Mouse (Mus musculus) neural tube, embryonic 14.5 days (tissue): ENCODE data around the gene Egfem1. TPM values are rescaled to one million over a fixed set of nuclear protein-coding genes. Genes with fewer than 3 reads are reported as not detected.

ENCODE experiments used
- ATAC-seq: fragments of 200-750 bp; cut with Nextera tagmentation; 2 replicates; pipeline ENCODE4 v1.8.0; 2017; ENCODE audit warnings: low read depth, mild to moderate bottlenecking, moderate TSS enrichment, moderate library complexity
- H3K27ac ChIP-seq: fragments of 300-500 bp; sonication (generic); 2 replicates; pipeline ENCODE4 v1.5.1; 2014; ENCODE audit warnings: low read depth, mild to moderate bottlenecking, control low read depth, low read length, moderate library complexity, mixed read lengths
- H3K27me3 ChIP-seq: fragments of 300-500 bp; sonication (generic); 2 replicates; pipeline ENCODE4 v1.6.1; 2014; ENCODE audit warnings: low read length; ENCODE audit not compliant: control insufficient read depth, insufficient read depth
- H3K36me3 ChIP-seq: fragments of 300-500 bp; sonication (generic); 2 replicates; pipeline ENCODE4 v1.6.1; 2014; ENCODE audit warnings: low read length, mixed read lengths; ENCODE audit not compliant: control insufficient read depth, insufficient read depth
- H3K4me1 ChIP-seq: fragments of 300-500 bp; sonication (generic); 2 replicates; pipeline ENCODE4 v1.6.1; 2014; ENCODE audit warnings: low read length; ENCODE audit not compliant: control insufficient read depth, insufficient read depth
- H3K4me2 ChIP-seq: fragments of 300-500 bp; sonication (generic); 2 replicates; pipeline ENCODE4 v1.6.1; 2014; ENCODE audit warnings: mild to moderate bottlenecking, low read depth, low read length, control low read depth
- H3K4me3 ChIP-seq: fragments of 300-500 bp; sonication (generic); 2 replicates; pipeline ENCODE4 v1.5.1; 2014; ENCODE audit warnings: low read depth, low read length, control low read depth, mixed read lengths
- H3K9ac ChIP-seq: fragments of 300-500 bp; sonication (generic); replicated peaks from 2 replicates; pipeline ENCODE4 v1.6.1; 2014; ENCODE audit warnings: low read depth, mild to moderate bottlenecking, control low read depth, low read length, mixed read lengths
- H3K9me3 ChIP-seq: fragments of 300-500 bp; sonication (generic); 2 replicates; pipeline ENCODE4 v1.6.1; 2016; ENCODE audit warnings: low read length; ENCODE audit not compliant: control insufficient read depth
- WGBS: fragments of 180-500 bp; shearing (Covaris S2); extraction: QIAGEN DNeasy Blood & Tissue Kit; methylation state at CpG from one replicate; pipeline ENCODE4 v1.1.7; 2014; 5-methylcytosine and 5-hydroxymethylcytosine counted together
- polyA plus RNA-seq: library from polyadenylated mRNA; unstranded; fragments of >200 nt; fragmentation: Nextera tagmentation; extraction: Ambion mirVana; gene quantifications from 2 replicates; pipeline ENCODE4 v1.2.1, GENCODE M21; 2014

Egfem1 gene
- polyA plus RNA-seq, 1 experiment from 2014 or later: 8.6 TPM

DNA sequence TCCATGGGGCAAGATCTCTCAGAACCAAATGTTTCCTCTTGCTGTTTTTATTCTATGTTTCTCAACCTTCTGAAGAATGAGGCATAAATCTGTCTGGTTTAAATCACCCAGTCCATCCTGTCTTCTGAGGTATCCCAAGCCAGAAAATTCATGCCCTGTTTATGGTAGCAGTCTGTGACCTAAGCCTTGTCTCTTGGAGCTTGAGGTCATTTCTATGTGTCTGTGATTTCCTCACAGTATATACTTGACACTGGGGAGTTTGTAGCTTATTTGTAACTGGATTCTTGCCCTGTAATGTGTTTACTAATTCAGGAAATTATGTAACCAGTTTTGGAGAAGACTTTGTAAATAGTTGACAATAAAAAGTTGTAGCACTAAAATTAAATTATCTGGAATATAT lies 95.2 kb downstream of the Egfem1 start:
- Histone ChIP-seq H3K4me1 (no peaks in the 10 kb centered on the region), H3K27me3 (no peaks in the 10 kb centered on the region), H3K36me3 (no peaks in the 10 kb centered on the region), H3K9ac (no peak overlapping the region), H3K27ac (no peak overlapping the region), H3K4me3 (no peak overlapping the region), H3K9me3 (no peaks in the 10 kb centered on the region), H3K4me2 (no peak overlapping the region)
- no peak; the same call in 1 of the 2 replicates for ATAC-seq

GRCm38 (mm10) chr3:29182988-29183387 lies 101.2 kb downstream of the Egfem1 start:
- Histone ChIP-seq H3K27me3 (no peaks in the 10 kb centered on the region), H3K9ac (no peak overlapping the region), H3K4me2 (no peak overlapping the region), H3K36me3 (no peaks in the 10 kb centered on the region), H3K9me3 (no peaks in the 10 kb centered on the region), H3K4me1 (peaks cover 15% of the 10 kb centered on the region), H3K27ac (peak overlapping the region; percentile 25), H3K4me3 (no peak overlapping the region)
- peak; percentile 67 for ATAC-seq
- WGBS: 42% methylated on average over 10 of the region's 10 CpGs

GRCm38 (mm10) chr3:29183615-29184198 lies 101.9 kb downstream of the Egfem1 start:
- Histone ChIP-seq H3K36me3 (no peaks in the 10 kb centered on the region), H3K9me3 (no peaks in the 10 kb centered on the region), H3K9ac (no peak overlapping the region; the same call in 1 of the 2 replicates), H3K27me3 (no peaks in the 10 kb centered on the region), H3K27ac (peak overlapping the region; percentile 75; the same call in 1 of the 2 replicates), H3K4me1 (peaks cover 15% of the 10 kb centered on the region), H3K4me2 (peak overlapping the region; percentile 30; the same call in 1 of the 2 replicates), H3K4me3 (no peak overlapping the region)
- 24% methylated on average over 7 of the region's 7 CpGs for WGBS
- ATAC-seq: peak; percentile 84; the same call in 1 of the 2 replicates

DNA sequence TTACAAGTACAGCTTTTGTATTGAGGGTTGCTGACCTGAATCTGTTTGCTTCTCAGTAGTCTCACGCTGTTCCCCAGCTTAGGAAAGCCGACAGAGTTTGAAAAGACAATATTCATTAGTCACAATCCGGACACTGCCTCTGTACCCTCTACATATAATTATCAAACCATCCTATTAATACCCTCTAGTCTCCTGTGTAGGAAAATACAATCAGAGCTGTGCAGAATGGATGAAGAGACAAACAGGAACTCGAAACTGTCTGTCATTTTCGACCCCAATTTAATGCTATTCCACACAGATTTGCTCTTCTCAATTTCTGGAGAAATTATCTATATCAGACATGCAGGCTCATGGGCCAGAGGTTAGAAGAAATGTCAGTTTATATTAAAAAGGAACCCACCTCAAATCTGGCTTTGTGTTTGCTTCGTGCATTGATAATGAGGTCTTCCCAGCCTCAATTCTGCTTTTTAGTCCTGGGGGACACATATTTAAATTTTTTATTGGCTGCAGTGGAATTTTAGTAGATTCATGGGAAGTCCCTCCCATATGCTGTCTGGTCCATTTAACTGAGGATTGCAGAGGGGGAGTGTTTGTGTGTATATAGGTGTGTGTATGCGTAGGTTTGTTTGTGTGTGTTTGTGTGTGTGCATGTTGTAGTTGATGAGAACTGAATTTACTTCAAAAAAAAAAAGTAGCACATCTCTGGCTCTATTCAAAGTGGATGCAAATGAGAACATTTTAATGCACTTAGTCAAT lies 102.8 kb downstream of the Egfem1 start:
- H3K4me1 ChIP-seq: peaks cover 15% of the 10 kb centered on the region
- H3K9ac ChIP-seq: no peak overlapping the region
- ATAC-seq: peak; percentile 45; the same call in 1 of the 2 replicates
- peak overlapping the region; percentile 30; the same call in 1 of the 2 replicates for H3K4me2 ChIP-seq
- WGBS: 32% methylated on average over 7 of the region's 7 CpGs
- H3K4me3 ChIP-seq: no peak overlapping the region
- H3K9me3 ChIP-seq: no peaks in the 10 kb centered on the region
- H3K27ac ChIP-seq: peak overlapping the region; percentile 75; the same call in 1 of the 2 replicates
- no peaks in the 10 kb centered on the region for H3K36me3 ChIP-seq
- H3K27me3 ChIP-seq: no peaks in the 10 kb centered on the region

GRCm38 (mm10) chr3:29190263-29190662 lies 108.4 kb downstream of the Egfem1 start:
- 80% methylated on average over 6 of the region's 6 CpGs for WGBS

DNA sequence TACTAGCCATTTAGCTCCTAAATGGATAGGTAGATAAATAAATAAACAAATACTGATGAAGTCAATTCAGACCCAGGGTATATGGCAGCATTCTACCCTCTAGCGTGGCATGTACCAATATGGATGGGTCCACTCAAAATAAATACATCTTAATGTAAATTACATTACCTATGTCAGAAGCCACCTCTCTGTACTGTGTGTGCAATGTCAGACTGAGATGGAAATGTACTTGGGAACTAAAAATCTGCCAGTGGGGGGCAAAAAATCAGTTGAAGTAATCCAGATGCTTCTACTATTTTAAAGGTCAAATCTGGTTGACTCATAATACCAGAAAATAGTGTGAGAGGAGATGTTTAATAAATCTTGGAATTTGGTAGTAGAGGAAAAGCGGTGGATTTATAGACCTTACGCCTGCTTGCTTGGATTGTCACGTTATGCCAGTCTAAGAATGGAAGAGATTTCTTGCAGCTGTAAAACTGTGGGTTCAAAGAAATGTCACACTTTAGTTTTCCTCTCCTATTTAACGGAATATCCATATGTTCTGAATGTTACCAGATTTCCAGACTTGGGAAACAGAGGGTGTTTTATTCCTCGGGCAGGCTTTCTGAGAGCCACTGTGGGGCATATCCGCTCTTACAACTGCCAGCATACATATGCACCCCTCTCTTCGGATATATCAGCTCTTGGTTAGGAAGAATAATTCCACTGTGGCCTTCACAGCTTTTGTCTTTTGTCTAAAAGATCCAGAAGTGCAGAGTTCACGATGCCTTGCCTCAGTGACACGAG lies 116.1 kb downstream of the Egfem1 start:
- H3K4me1 ChIP-seq: no peaks in the 10 kb centered on the region
- WGBS: 63% methylated on average over 10 of the region's 10 CpGs
- ATAC-seq: no peak
- no peak overlapping the region for H3K9ac ChIP-seq
- no peak overlapping the region for H3K4me2 ChIP-seq
- H3K36me3 ChIP-seq: no peaks in the 10 kb centered on the region
- H3K27me3 ChIP-seq: no peaks in the 10 kb centered on the region
- no peak overlapping the region for H3K27ac ChIP-seq
- H3K9me3 ChIP-seq: no peaks in the 10 kb centered on the region
- H3K4me3 ChIP-seq: no peak overlapping the region

More at GRCm38 (mm10) chr3:29190263-29190662, 108.4 kb downstream of the Egfem1 start:
- no peaks in the 10 kb centered on the region for H3K27me3 ChIP-seq
- H3K4me1 ChIP-seq: no peaks in the 10 kb centered on the region
- no peaks in the 10 kb centered on the region for H3K36me3 ChIP-seq
- H3K4me2 ChIP-seq: no peak overlapping the region
- H3K4me3 ChIP-seq: no peak overlapping the region
- H3K9me3 ChIP-seq: no peaks in the 10 kb centered on the region
- ATAC-seq: no peak
- no peak overlapping the region for H3K9ac ChIP-seq
- no peak overlapping the region for H3K27ac ChIP-seq

DNA sequence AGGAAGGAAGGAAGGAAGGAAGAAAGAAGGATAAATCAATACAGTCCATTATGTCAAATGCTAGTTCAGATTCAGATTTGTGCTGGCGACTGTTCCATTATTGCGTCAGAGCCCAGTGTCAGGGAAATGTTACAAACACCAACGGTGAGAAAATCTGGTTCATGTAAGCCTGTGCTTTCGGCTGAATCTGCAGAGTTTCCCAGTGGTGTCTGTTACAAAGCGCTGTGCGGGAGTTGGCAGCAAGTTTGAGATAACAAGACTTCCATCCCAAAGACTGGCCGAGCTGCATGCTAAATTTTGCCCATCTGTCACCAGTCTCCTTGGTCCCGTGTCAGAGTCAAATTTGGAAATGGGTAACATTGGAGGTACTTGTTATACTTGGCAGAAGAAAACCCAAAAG lies 118.8 kb downstream of the Egfem1 start:
- Histone ChIP-seq H3K9ac (no peak overlapping the region), H3K27ac (no peak overlapping the region), H3K36me3 (no peaks in the 10 kb centered on the region), H3K27me3 (no peaks in the 10 kb centered on the region), H3K9me3 (no peaks in the 10 kb centered on the region), H3K4me1 (no peaks in the 10 kb centered on the region), H3K4me2 (no peak overlapping the region), H3K4me3 (no peak overlapping the region)
- 76% methylated on average over 8 of the region's 8 CpGs for WGBS
- no peak for ATAC-seq

DNA sequence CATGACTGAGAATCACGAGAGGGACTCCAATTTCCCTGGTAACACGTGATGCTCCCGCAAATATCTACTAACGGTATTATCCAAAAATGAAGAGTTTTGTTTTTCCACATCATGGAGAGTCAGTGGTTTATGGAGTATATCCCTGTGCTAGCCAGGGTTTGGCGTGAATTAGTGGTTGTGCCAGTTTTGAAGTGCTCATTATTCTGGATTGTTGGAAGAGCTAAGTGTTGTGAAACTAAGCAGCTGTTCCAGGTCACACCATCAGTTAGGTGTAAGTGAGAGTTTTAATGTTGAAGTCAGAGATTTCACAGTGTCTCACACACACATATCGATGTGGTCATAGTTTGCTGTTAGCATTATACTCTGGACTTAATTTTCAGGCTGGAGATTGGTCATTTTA lies 120.7 kb downstream of the Egfem1 start:
- Histone ChIP-seq H3K27ac (no peak overlapping the region), H3K9ac (no peak overlapping the region), H3K4me1 (no peaks in the 10 kb centered on the region), H3K36me3 (no peaks in the 10 kb centered on the region), H3K4me3 (no peak overlapping the region), H3K9me3 (no peaks in the 10 kb centered on the region), H3K27me3 (no peaks in the 10 kb centered on the region), H3K4me2 (no peak overlapping the region)
- ATAC-seq: no peak
- 92% methylated on average over 6 of the region's 6 CpGs for WGBS

DNA sequence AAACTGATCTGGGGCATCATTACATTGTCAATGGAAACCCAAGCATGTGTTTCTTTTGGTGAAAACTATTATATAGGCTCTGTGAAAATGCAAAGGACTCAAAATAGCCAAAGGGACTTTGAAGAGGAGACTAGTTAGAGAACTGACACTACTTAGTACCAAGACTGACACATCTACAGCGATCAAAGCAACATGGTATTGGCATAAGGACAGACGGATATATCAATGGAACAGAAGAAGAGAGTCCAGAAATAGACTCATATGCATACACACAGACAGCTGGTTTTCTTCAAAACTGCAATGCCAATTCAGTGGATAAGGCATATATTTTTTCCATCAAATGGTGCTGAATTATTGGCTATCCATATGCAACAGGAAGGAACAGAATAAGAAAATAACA lies 140.6 kb downstream of the Egfem1 start:
- no peaks in the 10 kb centered on the region for H3K9me3 ChIP-seq
- H3K9ac ChIP-seq: no peak overlapping the region
- no peak overlapping the region for H3K4me3 ChIP-seq
- 94% methylated on average over 2 of the region's 2 CpGs for WGBS
- ATAC-seq: no peak
- H3K27ac ChIP-seq: no peak overlapping the region
- no peak overlapping the region for H3K4me2 ChIP-seq
- H3K4me1 ChIP-seq: no peaks in the 10 kb centered on the region
- H3K36me3 ChIP-seq: no peaks in the 10 kb centered on the region
- no peaks in the 10 kb centered on the region for H3K27me3 ChIP-seq
